Mouse (Mus musculus): ENCODE measurements around the gene Fpr3. TPM values are rescaled to one million over a fixed set of nuclear protein-coding genes. Genes with fewer than 3 reads are reported as not detected.
"Not testable (repeated sequence)": the region's sequence is repeated elsewhere in the genome, so short reads cannot be mapped to it uniquely, and the experiment has no call there.

The Fpr3 gene
- total and polyA plus RNA-seq, 3 experiments = not detected

- TF ChIP-seq GATA2 (IDR thresholded peaks at IDR 0.05; ENCODE audit: borderline replicate concordance, low read depth, low read length) (no peak), CTCF (IDR thresholded peaks at IDR 0.05; ENCODE audit: low read depth, low read length) (no peak), POLR2AphosphoS5 (IDR thresholded peaks at IDR 0.05; ENCODE audit: insufficient replicate concordance, low read depth, low read length) (no peak), TAL1 (conservative IDR thresholded peaks at IDR 0.05; ENCODE audit: low read depth, low read length) (no peak), GATA1 (IDR thresholded peaks at IDR 0.05; ENCODE audit: borderline replicate concordance, low read length) (no peak)
- DNase-seq (ENCODE audit: low spot score) (no peak), ATAC-seq (ENCODE audit: extremely low read depth, insufficient number of reproducible peaks, low FRiP score, poor library complexity, severe bottlenecking) (no peak)
- H3K4me3 ChIP-seq (ENCODE audit: low read depth, low read length) = no peak overlapping the region
- H3K27me3 ChIP-seq (ENCODE audit: insufficient read depth, low read length) = no peaks in the 10 kb centered on the region
- H3K4me1 ChIP-seq (ENCODE audit: insufficient read depth, low read depth, low read length) = no peaks in the 10 kb centered on the region
- H3K9me3 ChIP-seq (replicated peaks) = no peaks in the 10 kb centered on the region
- H3K36me3 ChIP-seq (replicated peaks) = no peaks in the 10 kb centered on the region
These were observed 85.8 kb downstream of the Fpr3 start for GRCm38 (mm10) chr17:17973443-17973842.

- not testable (repeated sequence) for H3K4me1 ChIP-seq (ENCODE audit: insufficient read depth, low read depth, low read length); H3K27me3 ChIP-seq (ENCODE audit: insufficient read depth, low read length); ATAC-seq (ENCODE audit: extremely low read depth, insufficient number of reproducible peaks, low FRiP score, poor library complexity, severe bottlenecking); H3K4me3 ChIP-seq (ENCODE audit: low read depth, low read length); DNase-seq (ENCODE audit: low spot score); H3K9me3 ChIP-seq (replicated peaks); H3K36me3 ChIP-seq (replicated peaks)
These were observed 93.6 kb downstream of the Fpr3 start for GRCm38 (mm10) chr17:17981232-17981631.

GRCm38 (mm10) chr17:18004752-18005151 is 117.1 kb downstream of the Fpr3 start:
- H3K4me1 ChIP-seq (ENCODE audit: insufficient read depth, low read depth, low read length) = no peaks in the 10 kb centered on the region
- TF ChIP-seq GATA1 (IDR thresholded peaks at IDR 0.05; ENCODE audit: borderline replicate concordance, low read length) (no peak), POLR2AphosphoS5 (IDR thresholded peaks at IDR 0.05; ENCODE audit: insufficient replicate concordance, low read depth, low read length) (no peak), CTCF (IDR thresholded peaks at IDR 0.05; ENCODE audit: low read depth, low read length) (no peak), TAL1 (conservative IDR thresholded peaks at IDR 0.05; ENCODE audit: low read depth, low read length) (no peak), GATA2 (IDR thresholded peaks at IDR 0.05; ENCODE audit: borderline replicate concordance, low read depth, low read length) (no peak)
- no peak for ATAC-seq (ENCODE audit: extremely low read depth, insufficient number of reproducible peaks, low FRiP score, poor library complexity, severe bottlenecking)

More at GRCm38 (mm10) chr17:18004752-18005151, 117.1 kb downstream of the Fpr3 start:
- Histone ChIP-seq H3K4me3 (ENCODE audit: low read depth, low read length) (no peak overlapping the region), H3K27me3 (ENCODE audit: insufficient read depth, low read length) (no peaks in the 10 kb centered on the region), H3K9me3 (replicated peaks) (no peaks in the 10 kb centered on the region), H3K36me3 (replicated peaks) (no peaks in the 10 kb centered on the region)
- DNase-seq (ENCODE audit: low spot score) = no peak

Other genes starting within 250 kb of the Fpr3 start
- not detected in 2 replicates for gene Vmn2r90, start 184.1 kb upstream of the Fpr3 start, total RNA-seq (2014; fragmentation: Nextera tagmentation)
- 0.06 and 0.22 TPM in 2 replicates for gene Vmn2r90, start 184.1 kb upstream of the Fpr3 start, total RNA-seq (2017)
- gene Vmn2r90, start 184.1 kb upstream of the Fpr3 start, polyA plus RNA-seq (2012) = not detected in 2 replicates
- gene Spaca6, start 60.7 kb upstream of the Fpr3 start, total RNA-seq (2014; fragmentation: Nextera tagmentation) = 19.9 and 32.0 TPM in 2 replicates
- gene Spaca6, start 60.7 kb upstream of the Fpr3 start, total RNA-seq (2017) = 2.4 and 4.5 TPM in 2 replicates
- 5.5 and 6.4 TPM in 2 replicates for gene Spaca6, start 60.7 kb upstream of the Fpr3 start, polyA plus RNA-seq (2012)
- not detected in 2 replicates for gene Has1, start 32.6 kb upstream of the Fpr3 start, total RNA-seq (2014; fragmentation: Nextera tagmentation)
- 0.33 TPM in 1 of 2 replicates, not detected in the other for gene Has1, start 32.6 kb upstream of the Fpr3 start, total RNA-seq (2017)
- not detected in 2 replicates for gene Has1, start 32.6 kb upstream of the Fpr3 start, polyA plus RNA-seq (2012)
- gene Fpr1, start 3.9 kb upstream of the Fpr3 start, total RNA-seq (2014; fragmentation: Nextera tagmentation) = not detected in 2 replicates
- 0.27 TPM in 1 of 2 replicates, not detected in the other for gene Fpr1, start 3.9 kb upstream of the Fpr3 start, total RNA-seq (2017)
- not detected in 2 replicates for gene Fpr1, start 3.9 kb upstream of the Fpr3 start, polyA plus RNA-seq (2012)
- not detected in 2 replicates for gene Fpr2, start within 50 bp of the Fpr3 start, total RNA-seq (2014; fragmentation: Nextera tagmentation)
- gene Fpr2, start within 50 bp of the Fpr3 start, total RNA-seq (2017) = 0.16 TPM in 1 of 2 replicates, not detected in the other
- gene Fpr2, start within 50 bp of the Fpr3 start, polyA plus RNA-seq (2012) = not detected in 2 replicates
- not detected in 2 replicates for gene Fpr-rs4, start 133.9 kb downstream of the Fpr3 start, total RNA-seq (2014; fragmentation: Nextera tagmentation)
- gene Fpr-rs4, start 133.9 kb downstream of the Fpr3 start, total RNA-seq (2017) = 0.16 TPM in 1 of 2 replicates, not detected in the other
- gene Fpr-rs4, start 133.9 kb downstream of the Fpr3 start, polyA plus RNA-seq (2012) = not detected in 2 replicates
- gene Vmn2r124, start 161.6 kb downstream of the Fpr3 start, total RNA-seq (2014; fragmentation: Nextera tagmentation) = not detected in 2 replicates
- 0.06 and 0.16 TPM in 2 replicates for gene Vmn2r124, start 161.6 kb downstream of the Fpr3 start, total RNA-seq (2017)
- not detected in 2 replicates for gene Vmn2r124, start 161.6 kb downstream of the Fpr3 start, polyA plus RNA-seq (2012)
- not detected in 2 replicates for gene Vmn2r91, start 197.2 kb downstream of the Fpr3 start, total RNA-seq (2014; fragmentation: Nextera tagmentation)
- gene Vmn2r91, start 197.2 kb downstream of the Fpr3 start, total RNA-seq (2017) = not detected in 2 replicates
- not detected in 2 replicates for gene Vmn2r91, start 197.2 kb downstream of the Fpr3 start, polyA plus RNA-seq (2012)

Data from G1E (cell line).